Mouse (Mus musculus) B cell, adult 2 months (primary cell): ENCODE results near the gene Vsig10.
A peak's percentile ranks its signal among the peaks of the same experiment; 100 is the strongest.

Experiments
- DNase-seq, 2 experiments: peaks; one replicate each; pipeline ENCODE4 v3.0.0; 2022

The Vsig10 gene

GRCm38 (mm10) chr5:117388296-117388751, 69.4 kb downstream of the Vsig10 start:
- peak; percentile 75 for DNase-seq

GRCm38 (mm10) chr5:117388877-117389276, 70.0 kb downstream of the Vsig10 start, which contains the start of gene Rfc5:
TSS of gene Rfc5 (minus strand) at chr5:117389047.
- peak; percentile 95 to 96 for DNase-seq

GRCm38 (mm10) chr5:117390895-117391294, 72.0 kb downstream of the Vsig10 start:
- DNase-seq = no peak

GRCm38 (mm10) chr5:117395834-117396233, 77.0 kb downstream of the Vsig10 start:
- no peak for DNase-seq

- no peak for DNase-seq
These were observed 77.7 kb downstream of the Vsig10 start for GRCm38 (mm10) chr5:117396596-117397014.

- no peak for DNase-seq
These were observed 78.5 kb downstream of the Vsig10 start for GRCm38 (mm10) chr5:117397371-117397770.

- DNase-seq = no peak
These were observed 79.2 kb downstream of the Vsig10 start for GRCm38 (mm10) chr5:117398007-117398550.

GRCm38 (mm10) chr5:117399281-117399680, 80.4 kb downstream of the Vsig10 start:
- no peak for DNase-seq

GRCm38 (mm10) chr5:117403609-117404008, 84.7 kb downstream of the Vsig10 start:
- DNase-seq = no peak
